Mouse (Mus musculus) brain, adult 2 months (tissue): ENCODE measurements at regions not wholly inside any gene's neighbourhood (a gene's known extent, or its start where the extent isn't known, plus 50 kb on each side); places are given as distances from the start of the nearest gene placed in this dataset.

Experiments
- DNase-seq: peaks from one replicate; pipeline ENCODE4 v3.0.0; 2011; ENCODE audit warnings: low read depth, low spot score

- no peak for DNase-seq
Measured at GRCm38 (mm10) chr1:79522394-79522793, 82.5 kb upstream of the Scg2 start.

- peak; percentile 53 for DNase-seq
Measured at GRCm38 (mm10) chr1:79505677-79506076, 65.8 kb upstream of the Scg2 start.
